Mouse (Mus musculus) mesoderm, embryonic 11.5 days (tissue): ENCODE results near the gene Slc7a1.

Experiments used
- DNase-seq: peaks from one replicate; pipeline ENCODE4 v3.0.0-alpha.2; 2012; ENCODE audit warnings: low read depth, low spot score

The Slc7a1 gene

GRCm38 (mm10) chr5:148367816-148368215 is 31.9 kb downstream of the Slc7a1 start:
- no peak for DNase-seq

GRCm38 (mm10) chr5:148366455-148366854 is 33.2 kb downstream of the Slc7a1 start:
- no peak for DNase-seq

- DNase-seq: no peak
These were observed 36.1 kb downstream of the Slc7a1 start for GRCm38 (mm10) chr5:148363441-148364113.

GRCm38 (mm10) chr5:148362296-148362695 is 37.4 kb downstream of the Slc7a1 start:
- no peak for DNase-seq

GRCm38 (mm10) chr5:148361759-148362010 is 38.0 kb downstream of the Slc7a1 start:
- no peak for DNase-seq

GRCm38 (mm10) chr5:148360922-148361758 is 38.6 kb downstream of the Slc7a1 start:
- no peak for DNase-seq

- no peak for DNase-seq
These were observed 40.6 kb downstream of the Slc7a1 start for GRCm38 (mm10) chr5:148359131-148359530.

GRCm38 (mm10) chr5:148357168-148357567 is 42.5 kb downstream of the Slc7a1 start:
- no peak for DNase-seq

GRCm38 (mm10) chr5:148355822-148356221 is 43.9 kb downstream of the Slc7a1 start:
- no peak for DNase-seq

- DNase-seq: no peak
These were observed 45.2 kb downstream of the Slc7a1 start for GRCm38 (mm10) chr5:148354536-148354935.

GRCm38 (mm10) chr5:148353429-148353828 is 46.3 kb downstream of the Slc7a1 start:
- no peak for DNase-seq

- DNase-seq: peak; percentile 53
These were observed 50.2 kb downstream of the Slc7a1 start for GRCm38 (mm10) chr5:148349327-148350011.

GRCm38 (mm10) chr5:148348153-148348552 is 51.6 kb downstream of the Slc7a1 start:
- DNase-seq: no peak

GRCm38 (mm10) chr5:148346543-148346942 is 53.2 kb downstream of the Slc7a1 start:
- no peak for DNase-seq

- DNase-seq: no peak
These were observed 55.3 kb downstream of the Slc7a1 start for GRCm38 (mm10) chr5:148344374-148344773.

GRCm38 (mm10) chr5:148342061-148342741 is 57.5 kb downstream of the Slc7a1 start:
- peak; percentile 48 for DNase-seq

GRCm38 (mm10) chr5:148339126-148339525 is 60.6 kb downstream of the Slc7a1 start:
- no peak for DNase-seq

GRCm38 (mm10) chr5:148332622-148332974 is 67.1 kb downstream of the Slc7a1 start:
- DNase-seq: peak; percentile 83

GRCm38 (mm10) chr5:148331926-148332621 is 67.6 kb downstream of the Slc7a1 start:
- no peak for DNase-seq

- no peak for DNase-seq
These were observed 68.4 kb downstream of the Slc7a1 start for GRCm38 (mm10) chr5:148331229-148331776.

- DNase-seq: no peak
These were observed 70.7 kb downstream of the Slc7a1 start for GRCm38 (mm10) chr5:148328982-148329381.
